Mouse (Mus musculus) 3134 (cell line): ENCODE measurements around the gene Sfn.

Experiments
- DNase-seq: peaks from one replicate; pipeline ENCODE4 v3.0.0-alpha.2; 2011; ENCODE audit warnings: low spot score; ENCODE audit not compliant: insufficient read length; ENCODE audit errors: extremely low read depth

Sfn gene

GRCm38 (mm10) chr4:133622161-133622695, 20.3 kb upstream of the Sfn start:
- DNase-seq, result no peak

- no peak for DNase-seq
Measured at GRCm38 (mm10) chr4:133620668-133621067, 18.7 kb upstream of the Sfn start.

GRCm38 (mm10) chr4:133619473-133620136, 17.6 kb upstream of the Sfn start:
- DNase-seq, result no peak

GRCm38 (mm10) chr4:133617936-133618335, 16.0 kb upstream of the Sfn start:
- no peak for DNase-seq

GRCm38 (mm10) chr4:133615416-133615815, 13.4 kb upstream of the Sfn start:
- no peak for DNase-seq

GRCm38 (mm10) chr4:133614274-133614761, 12.3 kb upstream of the Sfn start:
- DNase-seq, result peak; percentile 92

- no peak for DNase-seq
Measured at GRCm38 (mm10) chr4:133613867-133614266, 11.9 kb upstream of the Sfn start.

GRCm38 (mm10) chr4:133613026-133613425, 11.1 kb upstream of the Sfn start:
- DNase-seq, result peak; percentile 74

GRCm38 (mm10) chr4:133612416-133612815, 10.4 kb upstream of the Sfn start:
- DNase-seq, result no peak

- no peak for DNase-seq
Measured at GRCm38 (mm10) chr4:133611815-133612214, 9.8 kb upstream of the Sfn start.

GRCm38 (mm10) chr4:133609719-133610118, 7.8 kb upstream of the Sfn start:
- peak; percentile 47 for DNase-seq

GRCm38 (mm10) chr4:133607284-133607683, 5.3 kb upstream of the Sfn start:
- DNase-seq, result no peak

- DNase-seq, result no peak
Measured at GRCm38 (mm10) chr4:133605330-133605729, 3.4 kb upstream of the Sfn start.

GRCm38 (mm10) chr4:133604856-133605255, 2.9 kb upstream of the Sfn start:
- no peak for DNase-seq

GRCm38 (mm10) chr4:133604175-133604574, 2.2 kb upstream of the Sfn start:
- DNase-seq, result peak; percentile 61

GRCm38 (mm10) chr4:133603056-133603455, 1.1 kb upstream of the Sfn start:
- DNase-seq, result no peak

GRCm38 (mm10) chr4:133600306-133600705, 1.7 kb downstream of the Sfn start:
- no peak for DNase-seq

GRCm38 (mm10) chr4:133599571-133600073, 2.3 kb downstream of the Sfn start:
- peak; percentile 92 for DNase-seq

- no peak for DNase-seq
Measured at GRCm38 (mm10) chr4:133599116-133599515, 2.9 kb downstream of the Sfn start.

- no peak for DNase-seq
Measured at GRCm38 (mm10) chr4:133598616-133599015, 3.4 kb downstream of the Sfn start.

GRCm38 (mm10) chr4:133596084-133596483, 5.9 kb downstream of the Sfn start:
- no peak for DNase-seq

GRCm38 (mm10) chr4:133595538-133595937, 6.4 kb downstream of the Sfn start:
- no peak for DNase-seq
